Mouse (Mus musculus): Measurements from ENCODE around the gene Ftl1. TPM values are rescaled to one million over a fixed set of nuclear protein-coding genes. Genes with fewer than 3 reads are reported as not detected.

Gene Ftl1
- polyA plus RNA-seq, 1 experiment: 647 TPM

- no peak for DNase-seq (ENCODE audit: extremely low spot score in 1 of 2, low spot score in 1 of 2)
These were observed 3.6 kb downstream of the Ftl1 start for GRCm38 (mm10) chr7:45455932-45456696.

- no peak for DNase-seq (ENCODE audit: extremely low spot score in 1 of 2, low spot score in 1 of 2)
These were observed 4.7 kb downstream of the Ftl1 start for GRCm38 (mm10) chr7:45454971-45455370.

- peak; percentile 81 to 96 for DNase-seq (ENCODE audit: extremely low spot score in 1 of 2, low spot score in 1 of 2)
These were observed 8.2 kb downstream of the Ftl1 start for GRCm38 (mm10) chr7:45451344-45451982.

- DNase-seq (ENCODE audit: extremely low spot score in 1 of 2, low spot score in 1 of 2): no peak
These were observed 9.7 kb downstream of the Ftl1 start for GRCm38 (mm10) chr7:45449974-45450373.

- no peak for DNase-seq (ENCODE audit: extremely low spot score in 1 of 2, low spot score in 1 of 2)
These were observed 12.2 kb downstream of the Ftl1 start for GRCm38 (mm10) chr7:45447325-45447990.

- no peak for DNase-seq (ENCODE audit: extremely low spot score in 1 of 2, low spot score in 1 of 2)
These were observed 13.1 kb downstream of the Ftl1 start for GRCm38 (mm10) chr7:45446589-45446988.

GRCm38 (mm10) chr7:45443526-45444420, 15.9 kb downstream of the Ftl1 start:
- DNase-seq (ENCODE audit: extremely low spot score in 1 of 2, low spot score in 1 of 2): no peak

GRCm38 (mm10) chr7:45437521-45438276, 22.0 kb downstream of the Ftl1 start, which contains the start of gene Ruvbl2:
Gene Ruvbl2, minus strand, starts transcription at chr7:45438096.
- DNase-seq (ENCODE audit: extremely low spot score in 1 of 2, low spot score in 1 of 2): no peak

- DNase-seq (ENCODE audit: extremely low spot score in 1 of 2, low spot score in 1 of 2): no peak
These were observed 22.6 kb downstream of the Ftl1 start for GRCm38 (mm10) chr7:45437046-45437445.

- DNase-seq (ENCODE audit: extremely low spot score in 1 of 2, low spot score in 1 of 2): no peak
These were observed 23.2 kb downstream of the Ftl1 start for GRCm38 (mm10) chr7:45436444-45436843.

GRCm38 (mm10) chr7:45435038-45435437, 24.6 kb downstream of the Ftl1 start:
- peak in 1 of 2 experiments; percentile 22 for DNase-seq (ENCODE audit: extremely low spot score in 1 of 2, low spot score in 1 of 2)

- DNase-seq (ENCODE audit: extremely low spot score in 1 of 2, low spot score in 1 of 2): peak; percentile 100
These were observed 25.3 kb downstream of the Ftl1 start, which contains the start of gene Gys1 for GRCm38 (mm10) chr7:45434203-45435015. Gene Gys1, plus strand, starts transcription at chr7:45434844.

GRCm38 (mm10) chr7:45433835-45434202, 25.9 kb downstream of the Ftl1 start:
- no peak for DNase-seq (ENCODE audit: extremely low spot score in 1 of 2, low spot score in 1 of 2)

GRCm38 (mm10) chr7:45426556-45426955, 33.1 kb downstream of the Ftl1 start:
- no peak for DNase-seq (ENCODE audit: extremely low spot score in 1 of 2, low spot score in 1 of 2)

- no peak for DNase-seq (ENCODE audit: extremely low spot score in 1 of 2, low spot score in 1 of 2)
These were observed 38.5 kb downstream of the Ftl1 start for GRCm38 (mm10) chr7:45421194-45421593.

- no peak for DNase-seq (ENCODE audit: extremely low spot score in 1 of 2, low spot score in 1 of 2)
These were observed 39.1 kb downstream of the Ftl1 start, which contains the start of gene Lhb for GRCm38 (mm10) chr7:45420615-45420919. Gene Lhb, plus strand, starts transcription at chr7:45420820.

GRCm38 (mm10) chr7:45419859-45420614, 39.6 kb downstream of the Ftl1 start:
- no peak for DNase-seq (ENCODE audit: extremely low spot score in 1 of 2, low spot score in 1 of 2)

- no peak for DNase-seq (ENCODE audit: extremely low spot score in 1 of 2, low spot score in 1 of 2)
These were observed 41.7 kb downstream of the Ftl1 start for GRCm38 (mm10) chr7:45417962-45418492.

All from frontal cortex, adult 2 months (tissue).